Mouse (Mus musculus) adrenal gland, adult (tissue): Measurements from ENCODE around the gene Gm45021.

Experiments
- DNase-seq, 2 experiments: peaks; one replicate each; pipeline ENCODE4 v3.0.0; 2022 to 2023; ENCODE audit warnings: low spot score in 1 of 2; ENCODE audit not compliant: inconsistent age in 2 of 2

Gm45021 gene

GRCm38 (mm10) chr6:48646309-48646690, 56.9 kb downstream of the Gm45021 start:
- no peak for DNase-seq

- peak; percentile 59 to 76 for DNase-seq
These were observed 57.6 kb downstream of the Gm45021 start, which contains the start of gene Gimap8 for GRCm38 (mm10) chr6:48646995-48647394. Gene Gimap8, plus strand, starts transcription at chr6:48647234.

GRCm38 (mm10) chr6:48647611-48648010, 58.2 kb downstream of the Gm45021 start:
- peak in 1 of 2 experiments; percentile 47 for DNase-seq

- DNase-seq: no peak
These were observed 59.4 kb downstream of the Gm45021 start for GRCm38 (mm10) chr6:48648779-48649178.

GRCm38 (mm10) chr6:48650041-48650440, 60.6 kb downstream of the Gm45021 start:
- no peak for DNase-seq

GRCm38 (mm10) chr6:48658721-48659120, 69.3 kb downstream of the Gm45021 start:
- DNase-seq: no peak
